Mouse (Mus musculus) CD4-positive helper T cell, adult 2 months (primary cell): ENCODE measurements around the gene Mdh2.

ENCODE experiments used
- DNase-seq: peaks from one replicate; pipeline ENCODE4 v3.0.0-alpha.2; 2012; ENCODE audit warnings: low read depth, missing footprints, low spot score

The Mdh2 gene

DNA sequence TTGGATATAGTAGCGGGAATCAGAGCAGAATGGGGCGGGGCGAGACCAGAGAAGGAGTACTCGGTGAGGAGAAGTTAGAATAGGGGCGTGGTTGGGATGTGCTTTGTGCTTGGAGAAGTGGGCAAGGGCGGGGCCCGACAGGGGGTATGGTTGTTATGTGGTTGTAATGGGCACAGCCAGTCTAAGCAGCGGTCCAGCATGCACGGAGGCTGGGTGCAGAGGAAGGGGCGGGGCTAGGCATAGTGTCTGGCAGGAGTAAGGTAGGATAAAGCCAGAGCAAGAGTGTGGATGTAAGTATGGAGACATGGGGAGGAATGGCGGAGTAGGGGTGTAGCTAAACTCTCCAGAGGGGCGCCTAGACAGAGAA, 57.2 kb downstream of the Mdh2 start:
- DNase-seq = no peak

DNA sequence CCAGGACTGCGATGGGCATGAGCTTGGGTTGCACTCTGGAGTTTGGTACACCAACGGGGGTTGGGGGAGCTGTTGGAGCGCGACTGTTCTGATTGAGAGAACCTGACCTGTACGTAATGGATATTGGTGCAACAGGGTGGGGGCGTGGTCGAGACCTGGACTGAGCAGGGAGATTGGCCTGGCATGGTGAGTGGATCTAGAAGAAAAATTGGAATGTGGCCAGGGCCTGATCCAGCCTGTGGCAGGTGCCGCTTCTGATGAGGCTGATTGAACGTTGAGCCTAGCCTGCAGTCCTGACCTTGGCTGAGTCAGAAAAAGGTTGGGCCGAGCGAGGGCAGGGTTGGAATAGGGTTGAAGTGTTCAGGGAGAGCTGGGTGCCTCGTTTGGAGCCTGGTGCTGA, 57.7 kb downstream of the Mdh2 start:
- DNase-seq = no peak
